Mouse (Mus musculus) lung, embryonic 16.5 days (tissue): ENCODE data around the gene Antxr1. TPM values are rescaled to one million over a fixed set of nuclear protein-coding genes. Genes with fewer than 3 reads are reported as not detected.

Source experiments
- ATAC-seq: fragments of 200-750 bp; cut with Nextera tagmentation; 2 replicates; pipeline ENCODE4 v1.8.0; 2017; ENCODE audit warnings: low read depth, mild to moderate bottlenecking, moderate library complexity
- H3K27ac ChIP-seq: fragments of 300-500 bp; sonication (generic); 2 replicates; pipeline ENCODE4 v1.5.1; 2014; ENCODE audit warnings: mild to moderate bottlenecking, control low read depth, low read length
- H3K27me3 ChIP-seq: fragments of 300-500 bp; sonication (generic); 2 replicates; pipeline ENCODE4 v1.6.1; 2014; ENCODE audit warnings: low read depth, low read length, mixed read lengths; ENCODE audit not compliant: control insufficient read depth, insufficient read depth
- H3K36me3 ChIP-seq: fragments of 300-500 bp; sonication (generic); 2 replicates; pipeline ENCODE4 v1.6.1; 2014; ENCODE audit warnings: low read length; ENCODE audit not compliant: control insufficient read depth, insufficient read depth
- H3K4me1 ChIP-seq: fragments of 300-500 bp; sonication (generic); replicated peaks from 2 replicates; pipeline ENCODE4 v1.6.1; 2014; ENCODE audit warnings: low read length, mixed read lengths; ENCODE audit not compliant: control insufficient read depth, insufficient read depth
- H3K4me2 ChIP-seq: fragments of 300-500 bp; sonication (generic); 2 replicates; pipeline ENCODE4 v1.6.1; 2014; ENCODE audit warnings: low read depth, low read length, control low read depth
- H3K4me3 ChIP-seq: fragments of 300-500 bp; sonication (generic); 2 replicates; pipeline ENCODE4 v1.5.1; 2014; ENCODE audit warnings: mild to moderate bottlenecking, low read length, control low read depth
- H3K9ac ChIP-seq: fragments of 300-500 bp; sonication (generic); 2 replicates; pipeline ENCODE4 v1.6.1; 2014; ENCODE audit warnings: low read length, control low read depth
- H3K9me3 ChIP-seq: fragments of 300-500 bp; sonication (generic); 2 replicates; pipeline ENCODE4 v1.6.1; 2016; ENCODE audit warnings: low read length; ENCODE audit not compliant: control insufficient read depth
- WGBS: fragments of 180-500 bp; shearing (Covaris S2); extraction: QIAGEN DNeasy Blood & Tissue Kit; methylation state at CpG from one replicate; pipeline ENCODE4 v1.1.7; 2014; 5-methylcytosine and 5-hydroxymethylcytosine counted together
- polyA plus RNA-seq: library from polyadenylated mRNA; unstranded; fragments of >200 nt; fragmentation: Nextera tagmentation; extraction: Ambion mirVana; gene quantifications from 2 replicates; pipeline ENCODE4 v1.2.1, GENCODE M21; 2015

Gene Antxr1
- polyA plus RNA-seq, 1 experiment from 2014 or later: 11.4 TPM

DNA sequence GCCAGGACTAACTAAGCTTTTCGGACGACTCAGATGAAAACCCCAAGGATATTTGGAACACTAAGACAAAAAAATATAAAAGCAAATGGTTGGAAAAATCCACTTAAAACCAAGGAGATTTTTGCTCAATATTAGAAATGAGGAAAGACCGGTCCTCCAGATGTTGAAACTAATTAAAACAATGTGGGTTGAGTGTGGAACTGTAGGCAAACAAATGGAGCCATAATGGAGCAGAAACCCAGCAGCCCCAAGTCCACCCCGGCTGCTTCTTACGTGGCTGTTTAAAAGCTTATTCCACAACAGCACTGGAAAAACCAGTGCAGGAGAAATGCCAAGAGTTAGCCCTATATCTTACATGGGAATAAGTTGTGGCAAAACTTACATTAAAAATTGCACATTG, 32.9 kb downstream of the Antxr1 start:
- 70% methylated on average over 5 of the region's 5 CpGs for WGBS
- ATAC-seq: no peak
- Histone ChIP-seq H3K4me1 (no peaks in the 10 kb centered on the region), H3K36me3 (peaks cover 5% of the 10 kb centered on the region; the same call in 1 of the 2 replicates), H3K27me3 (no peaks in the 10 kb centered on the region), H3K9me3 (no peaks in the 10 kb centered on the region), H3K27ac (no peak overlapping the region), H3K9ac (no peak overlapping the region), H3K4me3 (no peak overlapping the region), H3K4me2 (no peak overlapping the region)

DNA sequence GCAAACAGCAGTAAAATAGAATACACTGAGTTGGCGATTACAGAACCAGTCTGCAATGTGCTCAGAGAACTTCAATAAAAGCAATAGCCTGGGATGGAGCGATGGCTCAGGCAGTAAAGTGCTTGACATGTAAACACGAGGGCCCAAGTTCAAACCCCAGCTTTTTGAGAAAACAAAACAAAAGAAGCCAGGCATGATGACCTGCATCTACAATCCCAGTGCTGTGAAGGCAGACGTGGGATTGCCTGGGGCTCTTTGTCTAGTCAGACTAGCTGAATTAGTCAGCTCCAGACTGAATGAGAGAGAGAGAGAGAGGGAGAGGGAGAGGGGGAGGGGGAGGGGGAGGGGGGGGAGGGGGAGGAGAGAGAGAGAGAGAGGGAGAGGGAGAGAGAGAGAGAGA, 33.6 kb downstream of the Antxr1 start:
- WGBS: 60% methylated on average over 4 of the region's 4 CpGs
- no peak for ATAC-seq

GRCm38 (mm10) chr6:87294904-87295303, 40.7 kb downstream of the Antxr1 start:
- Histone ChIP-seq H3K4me3 (no peak overlapping the region), H3K27ac (no peak overlapping the region), H3K36me3 (no peaks in the 10 kb centered on the region; the same call in 1 of the 2 replicates), H3K9ac (no peak overlapping the region), H3K4me2 (no peak overlapping the region), H3K4me1 (peaks cover 6% of the 10 kb centered on the region), H3K9me3 (no peaks in the 10 kb centered on the region), H3K27me3 (no peaks in the 10 kb centered on the region)
- WGBS: 84% methylated on average over 3 of the region's 3 CpGs
- no peak for ATAC-seq

More for the DNA sequence above, 33.6 kb downstream of the Antxr1 start:
- no peaks in the 10 kb centered on the region for H3K27me3 ChIP-seq
- no peaks in the 10 kb centered on the region for H3K9me3 ChIP-seq
- no peak overlapping the region for H3K4me3 ChIP-seq
- no peak overlapping the region for H3K27ac ChIP-seq
- H3K4me2 ChIP-seq: no peak overlapping the region
- no peak overlapping the region for H3K9ac ChIP-seq
- H3K36me3 ChIP-seq: no peaks in the 10 kb centered on the region
- H3K4me1 ChIP-seq: no peaks in the 10 kb centered on the region

- H3K36me3 ChIP-seq: no peaks in the 10 kb centered on the region; the same call in 1 of the 2 replicates
- H3K27ac ChIP-seq: no peak overlapping the region; the same call in 1 of the 2 replicates
- no peaks in the 10 kb centered on the region for H3K9me3 ChIP-seq
- peaks cover 6% of the 10 kb centered on the region for H3K4me1 ChIP-seq
- H3K9ac ChIP-seq: no peak overlapping the region
- WGBS: 71% methylated on average over 18 of the region's 18 CpGs
- ATAC-seq: no peak
- no peaks in the 10 kb centered on the region for H3K27me3 ChIP-seq
- no peak overlapping the region for H3K4me3 ChIP-seq
- no peak overlapping the region for H3K4me2 ChIP-seq
These were observed 42.4 kb downstream of the Antxr1 start for GRCm38 (mm10) chr6:87292911-87293851.

DNA sequence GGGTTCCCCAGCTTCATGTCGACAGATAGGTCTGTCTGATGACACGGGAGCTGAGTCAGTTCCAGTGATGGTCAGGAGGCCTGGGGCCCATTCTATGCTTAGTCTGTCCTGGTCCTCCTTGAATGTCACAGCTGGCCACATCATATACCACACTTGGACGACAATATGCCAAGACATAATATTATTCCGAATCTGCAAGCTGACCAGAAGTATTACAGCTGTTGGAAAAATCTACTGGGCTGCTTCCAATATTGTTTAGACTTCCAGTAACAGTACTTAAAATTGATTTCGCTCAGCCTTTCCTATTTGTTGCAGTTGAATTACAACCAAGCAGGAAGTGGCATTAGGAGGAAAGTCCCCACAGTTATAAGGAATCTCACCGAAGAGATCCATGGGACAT, 48.4 kb downstream of the Antxr1 start:
- peak overlapping the region; percentile 63 for H3K27ac ChIP-seq
- 0 out of 2 replicates have a peak, but pooled peaks have one; percentile 10 for ATAC-seq
- no peaks in the 10 kb centered on the region for H3K9me3 ChIP-seq
- H3K4me1 ChIP-seq: peaks cover 15% of the 10 kb centered on the region
- no peak overlapping the region for H3K4me2 ChIP-seq
- H3K4me3 ChIP-seq: no peak overlapping the region
- peaks cover 2% of the 10 kb centered on the region; the same call in 1 of the 2 replicates for H3K36me3 ChIP-seq
- no peaks in the 10 kb centered on the region for H3K27me3 ChIP-seq
- H3K9ac ChIP-seq: no peak overlapping the region
- WGBS: 67% methylated on average over 6 of the region's 6 CpGs

GRCm38 (mm10) chr6:87285365-87285749, 50.3 kb downstream of the Antxr1 start:
- no peak overlapping the region for H3K4me3 ChIP-seq
- ATAC-seq: peak; percentile 56
- peaks cover 2% of the 10 kb centered on the region; the same call in 1 of the 2 replicates for H3K36me3 ChIP-seq
- H3K27me3 ChIP-seq: no peaks in the 10 kb centered on the region
- H3K4me1 ChIP-seq: peaks cover 24% of the 10 kb centered on the region
- no peaks in the 10 kb centered on the region for H3K9me3 ChIP-seq
- H3K27ac ChIP-seq: peak overlapping the region; percentile 74
- no peak overlapping the region for H3K4me2 ChIP-seq
- H3K9ac ChIP-seq: no peak overlapping the region
- 59% methylated on average over 7 of the region's 7 CpGs for WGBS

DNA sequence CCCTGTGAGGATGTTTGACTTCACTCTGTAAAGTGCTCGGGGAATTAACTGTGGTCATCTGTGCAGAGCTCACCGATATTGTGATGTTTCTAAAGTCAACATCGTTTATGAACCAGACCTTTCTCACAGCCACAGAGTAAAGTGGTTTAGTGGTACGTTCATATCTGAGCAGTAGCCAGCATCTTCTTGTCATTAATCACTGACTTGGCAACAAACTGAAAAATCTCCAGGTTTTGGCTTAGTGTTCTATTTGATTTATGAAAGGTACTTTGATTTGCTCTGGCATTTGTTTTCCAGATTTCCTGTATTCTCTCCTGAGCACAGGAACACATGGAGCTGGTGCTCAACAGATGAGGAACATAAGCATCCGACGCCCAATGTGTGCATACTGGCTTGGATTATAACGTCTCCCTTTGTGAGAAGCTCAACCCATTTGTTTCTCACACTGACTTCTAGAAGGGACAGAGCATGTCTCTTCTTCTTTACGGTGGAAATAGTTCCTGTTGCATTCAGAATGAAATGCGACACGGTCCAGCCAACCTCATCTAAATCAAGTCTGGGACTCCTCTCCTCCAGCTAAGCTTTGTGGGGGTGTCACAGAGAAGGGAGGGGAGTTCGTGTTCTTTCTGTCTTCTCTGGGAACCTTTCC, 50.8 kb downstream of the Antxr1 start:
- peak; percentile 46; the same call in 1 of the 2 replicates for ATAC-seq
- Histone ChIP-seq H3K9me3 (no peaks in the 10 kb centered on the region), H3K4me3 (no peak overlapping the region), H3K27ac (peak overlapping the region; percentile 2), H3K9ac (no peak overlapping the region), H3K4me1 (peaks cover 24% of the 10 kb centered on the region), H3K4me2 (no peak overlapping the region), H3K36me3 (peaks cover 2% of the 10 kb centered on the region; the same call in 1 of the 2 replicates), H3K27me3 (no peaks in the 10 kb centered on the region)
- 59% methylated on average over 11 of the region's 11 CpGs for WGBS

- peak; percentile 79 for ATAC-seq
- H3K36me3 ChIP-seq: peaks cover 2% of the 10 kb centered on the region; the same call in 1 of the 2 replicates
- no peak overlapping the region for H3K4me2 ChIP-seq
- H3K9ac ChIP-seq: no peak overlapping the region
- no peaks in the 10 kb centered on the region for H3K27me3 ChIP-seq
- 13% methylated on average over 8 of the region's 8 CpGs for WGBS
- no peak overlapping the region for H3K4me3 ChIP-seq
- H3K27ac ChIP-seq: peak overlapping the region; percentile 85
- peaks cover 46% of the 10 kb centered on the region for H3K4me1 ChIP-seq
- H3K9me3 ChIP-seq: no peaks in the 10 kb centered on the region
These were observed 53.3 kb downstream of the Antxr1 start for GRCm38 (mm10) chr6:87282346-87282781.

GRCm38 (mm10) chr6:87281771-87282170, 53.9 kb downstream of the Antxr1 start:
- ATAC-seq: no peak
- Histone ChIP-seq H3K4me3 (no peak overlapping the region), H3K27me3 (no peaks in the 10 kb centered on the region), H3K4me1 (peaks cover 50% of the 10 kb centered on the region), H3K9ac (no peak overlapping the region), H3K36me3 (peaks cover under 1% of the 10 kb centered on the region; the same call in 1 of the 2 replicates), H3K27ac (peak overlapping the region; percentile 85), H3K4me2 (no peak overlapping the region), H3K9me3 (no peaks in the 10 kb centered on the region)
- WGBS: 63% methylated on average over 4 of the region's 4 CpGs
